Comparison of ENCODE assay signal across 11 mouse cellular contexts in the genomic region with DNA sequence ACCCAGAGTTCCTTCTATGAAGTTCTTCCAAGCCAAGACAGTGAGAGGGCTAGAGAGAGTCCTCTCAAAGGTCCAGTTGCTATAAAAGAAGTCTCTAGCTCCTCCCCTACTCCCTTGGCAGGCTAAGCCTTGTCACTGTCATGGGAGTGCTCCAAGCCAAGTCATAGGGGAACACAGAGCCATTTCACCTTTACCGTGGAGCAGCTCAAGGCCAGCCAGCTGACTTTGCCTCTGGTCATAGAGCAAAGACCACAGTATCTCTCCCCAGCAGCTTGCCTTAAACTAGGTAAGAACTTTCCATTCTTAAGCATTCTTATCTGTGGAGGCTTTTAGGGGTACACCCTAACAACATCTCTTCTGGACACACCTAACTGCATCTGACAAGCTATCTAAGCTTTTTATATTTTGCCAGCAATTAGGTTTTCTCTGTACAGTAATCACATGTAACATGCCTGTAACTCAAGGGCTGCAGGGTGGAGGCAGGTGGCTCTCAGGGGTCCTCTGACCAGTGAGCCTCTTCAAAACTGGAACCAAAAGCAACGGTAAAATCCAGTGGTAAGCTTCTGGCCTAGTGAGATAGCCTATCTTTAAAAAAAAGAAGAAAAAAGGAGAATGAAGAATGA. TPM values are rescaled to one million over a fixed set of nuclear protein-coding genes. Genes with fewer than 3 reads are reported as not detected.
DNase-seq lines count a peak whose midpoint lies in the region; ATAC-seq lines count a peak whose summit lies in the region.
"Had no signal": no experiment of that assay in that cellular context is flagged by ENCODE, and none has a peak within 500 bp of the region (broad histone marks: within the 10 kb centered on the region; RNA-seq: fewer than 3 reads in every experiment).

No protein-coding gene starts in this region.

- H3K9me3 ChIP-seq in hindbrain, embryonic 16.5 days (ENCODE audit: control insufficient read depth, low read length) = peaks cover 3% of the 10 kb centered on the region; the same call in 1 of the 2 replicates

- ATAC-seq in hematopoietic stem cell, adult 5-6 weeks (replicated peaks in 1 of 2; ENCODE audit: insufficient read depth in 1 of 2, low FRiP score in 2 of 2, low TSS enrichment in 1 of 2, low read depth in 1 of 2, poor library complexity in 2 of 2, severe bottlenecking in 2 of 2) = peak; percentile 21 to 24; a peak in 2 of 4 replicates
- ATAC-seq in hindbrain, embryonic 16.5 days = no peak

- H3K36me3 ChIP-seq in hindbrain, embryonic 16.5 days (ENCODE audit: control insufficient read depth, insufficient read depth, low read length) = peaks cover 13% of the 10 kb centered on the region

- no peak overlapping the region for H3K4me2 ChIP-seq in hindbrain, embryonic 16.5 days (ENCODE audit: low read length)
- H3K4me2 ChIP-seq: lung, embryonic 14.5 days had no signal

- H3K4me1 ChIP-seq in hindbrain, embryonic 16.5 days (ENCODE audit: control insufficient read depth, insufficient read depth, low read depth, low read length) = peaks cover 22% of the 10 kb centered on the region

- H3K27ac ChIP-seq in hindbrain, embryonic 16.5 days (ENCODE audit: low read depth, low read length) = no peak overlapping the region

- WGBS in hindbrain, embryonic 16.5 days = 82% methylated on average over 2 of the region's 2 CpGs

- H3K27me3 ChIP-seq in hindbrain, embryonic 16.5 days (replicated peaks; ENCODE audit: control insufficient read depth, insufficient read depth, low read length) = no peaks in the 10 kb centered on the region

- H3K9ac ChIP-seq in hindbrain, embryonic 16.5 days (ENCODE audit: low read depth, low read length) = no peak overlapping the region
- H3K9ac ChIP-seq: lung, embryonic 14.5 days had no signal

- no peak overlapping the region for H3K4me3 ChIP-seq in hindbrain, embryonic 16.5 days (ENCODE audit: low read length)
- H3K4me3 ChIP-seq: myocyte had no signal

- peak; percentile 87 for DNase-seq in gastrocnemius, adult 18-20 months (ENCODE audit: low spot score)
- DNase-seq in gastrocnemius, postnatal 4 days (ENCODE audit: low spot score in 2 of 2) = no peak
- DNase-seq in adrenal gland, postnatal 25 days = peak; percentile 25
- DNase-seq in gastrocnemius, adult 8-10 months (ENCODE audit: low spot score in 2 of 2) = peak; percentile 62 to 68
- DNase-seq in layer of hippocampus, postnatal 10 days (ENCODE audit: low spot score in 2 of 2) = no peak
- no peak for DNase-seq in right cerebral cortex, adult 18-20 months
- DNase-seq: lung, embryonic 14.5 days; right cerebral cortex, postnatal 4 days had no signal

RNA-seq across cellular contexts. Expression of a gene that starts 4.4 kb away (rescaled TPM):
- total RNA-seq in gastrocnemius, adult 18-20 months (2021) = 10 to 100 TPM; 90.7 to 93.0 TPM
- 10 to 100 TPM; 64.2 to 70.0 TPM for total RNA-seq in gastrocnemius, postnatal 4 days (2021)
- total RNA-seq in adrenal gland, postnatal 25 days (2021) = 43.3 and 45.8 TPM in 2 replicates
- 100 to 1,000 TPM in 3 of 4 experiments, 10 to 100 TPM in 1; 97.2 to 102 (median 101) TPM for total RNA-seq in gastrocnemius, adult 8-10 months (2022)
- 29.1 and 53.6 TPM in 2 replicates for total RNA-seq in hematopoietic stem cell, adult 5-6 weeks (2017)
- total RNA-seq in layer of hippocampus, postnatal 10 days (2021) = 100 to 1,000 TPM; 159 to 174 TPM
- 59.4 and 71.5 TPM in 2 replicates for polyA plus RNA-seq in hindbrain, embryonic 16.5 days (2015; fragmentation: Nextera tagmentation; extraction: Ambion mirVana)

RNA-seq across cellular contexts. Expression of a gene that starts 19.4 kb away (rescaled TPM):
- total RNA-seq in gastrocnemius, adult 18-20 months (2021) = 1 to 10 TPM; 8.8 to 9.6 TPM
- 1 to 10 TPM; 7.9 to 9.0 TPM for total RNA-seq in gastrocnemius, postnatal 4 days (2021)
- 5.7 and 9.1 TPM in 2 replicates for total RNA-seq in adrenal gland, postnatal 25 days (2021)
- total RNA-seq in gastrocnemius, adult 8-10 months (2022) = 1 to 10 TPM; 8.3 to 9.4 (median 9.2) TPM
- 3.9 and 4.8 TPM in 2 replicates for total RNA-seq in hematopoietic stem cell, adult 5-6 weeks (2017)
- total RNA-seq in layer of hippocampus, postnatal 10 days (2021) = 10 to 100 TPM; 33.1 to 37.5 TPM
- 86.6 and 93.2 TPM in 2 replicates for polyA plus RNA-seq in hindbrain, embryonic 16.5 days (2015; fragmentation: Nextera tagmentation; extraction: Ambion mirVana)

RNA-seq across cellular contexts. Expression of a gene that starts 35.1 kb away (rescaled TPM):
- total RNA-seq in gastrocnemius, adult 18-20 months (2021) = 1 to 10 TPM; 4.0 to 8.2 TPM
- total RNA-seq in gastrocnemius, postnatal 4 days (2021) = 10 to 100 TPM; 81.0 to 84.7 TPM
- 121 and 144 TPM in 2 replicates for total RNA-seq in adrenal gland, postnatal 25 days (2021)
- 1 to 10 TPM; 4.5 to 6.3 (median 5.3) TPM for total RNA-seq in gastrocnemius, adult 8-10 months (2022)
- total RNA-seq in hematopoietic stem cell, adult 5-6 weeks (2017) = 13.9 and 23.7 TPM in 2 replicates
- 10 to 100 TPM; 65.4 to 78.2 TPM for total RNA-seq in layer of hippocampus, postnatal 10 days (2021)
- polyA plus RNA-seq in hindbrain, embryonic 16.5 days (2015; fragmentation: Nextera tagmentation; extraction: Ambion mirVana) = 85.2 and 106 TPM in 2 replicates

Comparison
In these comparisons a context has a peak if more than half of its experiments do, and no peak if none do; other contexts are left out.
1. DNase-seq: peak in gastrocnemius, adult 18-20 months (single experiment), adrenal gland, postnatal 25 days (single experiment) and gastrocnemius, adult 8-10 months (2 of 2); none in gastrocnemius, postnatal 4 days (0 of 2), layer of hippocampus, postnatal 10 days (0 of 2) and right cerebral cortex, adult 18-20 months (single experiment).